Mouse (Mus musculus): ENCODE data around the gene 1700125H20Rik.

DNA sequence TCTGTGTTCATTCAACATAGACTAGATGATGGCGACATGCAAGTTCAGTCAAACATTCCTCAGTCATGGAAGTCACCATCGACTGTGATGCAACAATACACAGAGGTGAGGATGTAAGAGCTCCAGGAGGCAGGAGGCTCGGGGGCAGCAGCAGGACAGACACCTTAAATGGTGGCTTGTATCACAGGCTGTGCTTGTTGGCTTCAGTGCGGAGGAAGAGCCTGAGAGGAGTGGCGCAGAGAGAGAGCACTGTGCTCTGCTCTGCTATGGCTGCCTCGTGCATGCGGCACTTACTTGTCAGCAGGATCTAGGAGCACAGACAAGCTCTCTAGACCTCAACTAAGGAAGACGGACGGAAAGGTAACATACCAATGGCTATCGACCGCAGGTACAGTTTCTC lies 24.0 kb downstream of the 1700125H20Rik start:
- TF ChIP-seq GATA1 (IDR thresholded peaks at IDR 0.05; ENCODE audit: borderline replicate concordance, low read length) (no peak), FLI1 (IDR thresholded peaks at IDR 0.05; ENCODE audit: low read length) (no peak)

Measured in megakaryocyte, embryonic 14.5 days (primary cell).